Comparison of ENCODE assay signal across 24 mouse cellular contexts in genomic region chr19:5327970-5328369, GRCm38 (mm10). TPM values are rescaled to one million over a fixed set of nuclear protein-coding genes. Genes with fewer than 3 reads are reported as not detected.
A peak's percentile ranks its signal among the peaks of the same experiment; 100 is the strongest.
DNase-seq lines count a peak whose midpoint lies in the region; ATAC-seq and TF ChIP-seq lines count a peak whose summit lies in the region.
"Had no signal": no experiment of that assay in that cellular context is flagged by ENCODE, and none has a peak within 500 bp of the region (broad histone marks: within the 10 kb centered on the region; RNA-seq: fewer than 3 reads in every experiment).

No protein-coding gene starts in this region.

- no peak overlapping the region for H3K4me2 ChIP-seq in hindbrain, postnatal 0 days (ENCODE audit: low read depth, low read length)
- H3K4me2 ChIP-seq: heart, embryonic 12.5 days; limb, embryonic 15.5 days had no signal

- TF ChIP-seq POLR2A in thymus, adult 2 months (IDR thresholded peaks at IDR 0.05; ENCODE audit: control insufficient read depth, extremely low read depth, insufficient read depth, low read length, poor library complexity): no peak

- no peaks in the 10 kb centered on the region for H3K36me3 ChIP-seq in hindbrain, postnatal 0 days (ENCODE audit: insufficient read depth, low read length)
- no peaks in the 10 kb centered on the region for H3K36me3 ChIP-seq in thymus, adult 2 months (ENCODE audit: control insufficient read depth, insufficient read depth, low read length)
- H3K36me3 ChIP-seq: heart, embryonic 12.5 days; limb, embryonic 15.5 days had no signal

- no peaks in the 10 kb centered on the region for H3K4me1 ChIP-seq in hindbrain, postnatal 0 days (ENCODE audit: insufficient read depth, low read length)
- peaks cover 6% of the 10 kb centered on the region for H3K4me1 ChIP-seq in thymus, adult 2 months (replicated peaks; ENCODE audit: control insufficient read depth, insufficient read depth, low read length)
- H3K4me1 ChIP-seq: heart, embryonic 12.5 days; limb, embryonic 15.5 days had no signal

- ATAC-seq in hindbrain, postnatal 0 days: no peak
- ATAC-seq: activated CD4-positive, CD25-positive, alpha-beta regulatory T cell, adult 4 months; forebrain, embryonic 16.5 days; liver, postnatal 0 days had no signal

- WGBS in hindbrain, postnatal 0 days: 74% methylated on average over 19 of the region's 19 CpGs
- WGBS in thymus, adult 2 months: 95% methylated on average over 19 of the region's 19 CpGs

- H3K27ac ChIP-seq in hindbrain, postnatal 0 days: no peak overlapping the region
- H3K27ac ChIP-seq in thymus, adult 2 months (ENCODE audit: control insufficient read depth, insufficient read depth, low read length): no peak overlapping the region
- H3K27ac ChIP-seq: limb, embryonic 15.5 days had no signal

- no peak for TF ChIP-seq CTCF in hindbrain, postnatal 0 days (IDR thresholded peaks at IDR 0.05; ENCODE audit: low read depth)
- no peak for TF ChIP-seq CTCF in thymus, adult 2 months (IDR thresholded peaks at IDR 0.05; ENCODE audit: borderline replicate concordance, control insufficient read depth, extremely low read depth, insufficient read depth, low read length, poor library complexity)

- no peak overlapping the region for H3K9ac ChIP-seq in hindbrain, postnatal 0 days (replicated peaks; ENCODE audit: low read length)
- H3K9ac ChIP-seq: heart, embryonic 12.5 days; limb, embryonic 15.5 days; liver, postnatal 0 days had no signal

- no peaks in the 10 kb centered on the region for H3K27me3 ChIP-seq in hindbrain, postnatal 0 days (ENCODE audit: insufficient read depth, low read length)
- no peaks in the 10 kb centered on the region; the same call in 1 of the 2 replicates for H3K27me3 ChIP-seq in thymus, adult 2 months (ENCODE audit: control insufficient read depth, insufficient read depth, low read length)
- H3K27me3 ChIP-seq: limb, embryonic 15.5 days had no signal

- H3K4me3 ChIP-seq in hindbrain, postnatal 0 days (ENCODE audit: low read length): no peak overlapping the region
- H3K4me3 ChIP-seq in thymus, adult 2 months (ENCODE audit: control insufficient read depth, insufficient read depth, low read length): no peak overlapping the region
- H3K4me3 ChIP-seq: heart, embryonic 12.5 days; limb, embryonic 15.5 days had no signal

- H3K9me3 ChIP-seq in hindbrain, postnatal 0 days (ENCODE audit: low read length): no peaks in the 10 kb centered on the region
- H3K9me3 ChIP-seq: heart, embryonic 12.5 days; limb, embryonic 15.5 days had no signal

- peak; percentile 44 for DNase-seq in kidney, adult 11 months
- DNase-seq in kidney, adult 18-20 months: no peak
- DNase-seq in urinary bladder, postnatal 36 days (ENCODE audit: low spot score in 2 of 2): peak; percentile 24 to 31
- DNase-seq in urinary bladder, postnatal 25 days (ENCODE audit: low spot score): no peak
- peak; percentile 12 to 52 for DNase-seq in kidney, postnatal 25 days
- DNase-seq in hindbrain, postnatal 0 days (ENCODE audit: low spot score): no peak
- no peak for DNase-seq in thymus, adult 2 months
- no peak for DNase-seq in T-cell, adult 2 months (ENCODE audit: low spot score)
- DNase-seq: adrenal gland, postnatal 14 days; cerebellum, adult 11-12 months; cerebellum, postnatal 36 days; heart, postnatal 36 days; liver, postnatal 0 days; right cerebral cortex, adult 18-20 months had no signal

RNA-seq across cellular contexts. Expression of gene Catsper1, which starts 7.6 kb away (rescaled TPM):
- total RNA-seq in hindbrain, postnatal 0 days (2014; rRNA removed): not detected in 2 replicates
- not detected in 2 replicates for polyA plus RNA-seq in hindbrain, postnatal 0 days (2015; fragmentation: Nextera tagmentation; extraction: Ambion mirVana)
- polyA plus RNA-seq in thymus, adult 2 months (2012; rRNA removed): not detected in 2 replicates
- total RNA-seq: adrenal gland, postnatal 14 days; CH12.LX; gastrocnemius, adult 18-20 months; heart, postnatal 36 days; layer of hippocampus, postnatal 10 days; left cerebral cortex, postnatal 10 days; midbrain, postnatal 0 days had no signal
- polyA plus RNA-seq: activated CD4-positive, CD25-positive, alpha-beta regulatory T cell, adult 4 months; forebrain, embryonic 16.5 days; heart, embryonic 12.5 days; limb, embryonic 15.5 days; liver, postnatal 0 days; midbrain, postnatal 0 days; thymus, postnatal 0 days had no signal

RNA-seq across cellular contexts. Expression of gene Cst6, which starts 21.4 kb away (rescaled TPM):
- total RNA-seq in hindbrain, postnatal 0 days (2014; rRNA removed): 0.50 and 9.8 TPM in 2 replicates
- polyA plus RNA-seq in hindbrain, postnatal 0 days (2015; fragmentation: Nextera tagmentation; extraction: Ambion mirVana): 14.9 and 16.1 TPM in 2 replicates
- 60.2 and 101 TPM in 2 replicates for polyA plus RNA-seq in thymus, adult 2 months (2012; rRNA removed)
- polyA plus RNA-seq: heart, embryonic 12.5 days; liver, postnatal 0 days had no signal

RNA-seq across cellular contexts. Expression of gene Gal3st3, which starts 29.8 kb away (rescaled TPM):
- total RNA-seq in hindbrain, postnatal 0 days (2014; rRNA removed): 25.0 and 27.3 TPM in 2 replicates
- 26.9 and 31.9 TPM in 2 replicates for polyA plus RNA-seq in hindbrain, postnatal 0 days (2015; fragmentation: Nextera tagmentation; extraction: Ambion mirVana)
- polyA plus RNA-seq in thymus, adult 2 months (2012; rRNA removed): 4.8 and 6.3 TPM in 2 replicates
- total RNA-seq: CH12.LX; gastrocnemius, adult 18-20 months had no signal
- polyA plus RNA-seq: liver, postnatal 0 days had no signal

RNA-seq across cellular contexts. Expression of gene Sf3b2, which starts 32.7 kb away (rescaled TPM):
- total RNA-seq in hindbrain, postnatal 0 days (2014; rRNA removed): 266 and 341 TPM in 2 replicates
- polyA plus RNA-seq in hindbrain, postnatal 0 days (2015; fragmentation: Nextera tagmentation; extraction: Ambion mirVana): 322 and 334 TPM in 2 replicates
- 213 and 250 TPM in 2 replicates for polyA plus RNA-seq in thymus, adult 2 months (2012; rRNA removed)

RNA-seq across cellular contexts. Expression of gene Eif1ad, which starts 38.6 kb away (rescaled TPM):
- total RNA-seq in hindbrain, postnatal 0 days (2014; rRNA removed): 21.2 and 25.2 TPM in 2 replicates
- polyA plus RNA-seq in hindbrain, postnatal 0 days (2015; fragmentation: Nextera tagmentation; extraction: Ambion mirVana): 46.7 and 49.2 TPM in 2 replicates
- 50.0 and 51.3 TPM in 2 replicates for polyA plus RNA-seq in thymus, adult 2 months (2012; rRNA removed)

Comparison
In these comparisons a context has a peak if more than half of its experiments do, and no peak if none do; other contexts are left out.
1. DNase-seq: peak in kidney, adult 11 months (single experiment), urinary bladder, postnatal 36 days (2 of 2) and kidney, postnatal 25 days (2 of 2); none in kidney, adult 18-20 months (single experiment), urinary bladder, postnatal 25 days (single experiment), hindbrain, postnatal 0 days (single experiment), thymus, adult 2 months (single experiment) and T-cell, adult 2 months (single experiment).